Mouse (Mus musculus) embryonic facial prominence, embryonic 14.5 days (tissue): ENCODE results near the gene Fgfr1op2. TPM values are rescaled to one million over a fixed set of nuclear protein-coding genes. Genes with fewer than 3 reads are reported as not detected.
A peak's percentile ranks its signal among the peaks of the same experiment; 100 is the strongest.

Experiments used
- ATAC-seq: fragments of 200-750 bp; cut with Nextera tagmentation; 2 replicates; pipeline ENCODE4 v1.8.0; 2017; ENCODE audit warnings: low read depth, moderate number of reproducible peaks, moderate TSS enrichment
- DNase-seq: peaks from one replicate; pipeline ENCODE4 v3.0.0-alpha.2; 2015; ENCODE audit warnings: low spot score
- H3K27ac ChIP-seq: fragments of 300-500 bp; sonication (generic); replicated peaks from 2 replicates; pipeline ENCODE4 v1.5.1; 2014; ENCODE audit warnings: low read depth, mild to moderate bottlenecking, low read length, moderate library complexity
- H3K27me3 ChIP-seq: fragments of 300-500 bp; sonication (generic); replicated peaks from 2 replicates; pipeline ENCODE4 v1.6.1; 2014; ENCODE audit warnings: low read length; ENCODE audit not compliant: control insufficient read depth, insufficient read depth
- H3K36me3 ChIP-seq: fragments of 300-500 bp; sonication (generic); 2 replicates; pipeline ENCODE4 v1.6.1; 2014; ENCODE audit warnings: low read length, mixed read lengths; ENCODE audit not compliant: control insufficient read depth, insufficient read depth
- H3K4me1 ChIP-seq: fragments of 300-500 bp; sonication (generic); 2 replicates; pipeline ENCODE4 v1.6.1; 2014; ENCODE audit warnings: antibody characterized with exemption, low read length; ENCODE audit not compliant: control insufficient read depth, insufficient read depth
- H3K4me2 ChIP-seq: fragments of 300-500 bp; sonication (generic); 2 replicates; pipeline ENCODE4 v1.6.1; 2014; ENCODE audit warnings: low read depth, mild to moderate bottlenecking, low read length, moderate library complexity, mixed read lengths
- H3K4me3 ChIP-seq: fragments of 300-500 bp; sonication (generic); 2 replicates; pipeline ENCODE4 v1.5.1; 2014; ENCODE audit warnings: low read depth, mild to moderate bottlenecking, low read length
- H3K9ac ChIP-seq: fragments of 300-500 bp; sonication (generic); 2 replicates; pipeline ENCODE4 v1.6.1; 2014; ENCODE audit warnings: low read depth, mild to moderate bottlenecking, low read length, moderate library complexity, mixed read lengths
- H3K9me3 ChIP-seq: fragments of 300-500 bp; sonication (generic); 2 replicates; pipeline ENCODE4 v1.6.1; 2016; ENCODE audit warnings: low read length; ENCODE audit not compliant: control insufficient read depth
- WGBS: fragments of 180-500 bp; shearing (Covaris S2); extraction: QIAGEN DNeasy Blood & Tissue Kit; methylation state at CpG from one replicate; pipeline ENCODE4 v1.1.7; 2014; 5-methylcytosine and 5-hydroxymethylcytosine counted together
- polyA plus RNA-seq: library from polyadenylated mRNA; unstranded; fragments of >200 nt; fragmentation: Nextera tagmentation; extraction: Ambion mirVana; gene quantifications from 2 replicates; pipeline ENCODE4 v1.2.1, GENCODE M21; 2014

The Fgfr1op2 gene
- polyA plus RNA-seq, 1 experiment from 2014 or later, result 94.2 TPM

DNA sequence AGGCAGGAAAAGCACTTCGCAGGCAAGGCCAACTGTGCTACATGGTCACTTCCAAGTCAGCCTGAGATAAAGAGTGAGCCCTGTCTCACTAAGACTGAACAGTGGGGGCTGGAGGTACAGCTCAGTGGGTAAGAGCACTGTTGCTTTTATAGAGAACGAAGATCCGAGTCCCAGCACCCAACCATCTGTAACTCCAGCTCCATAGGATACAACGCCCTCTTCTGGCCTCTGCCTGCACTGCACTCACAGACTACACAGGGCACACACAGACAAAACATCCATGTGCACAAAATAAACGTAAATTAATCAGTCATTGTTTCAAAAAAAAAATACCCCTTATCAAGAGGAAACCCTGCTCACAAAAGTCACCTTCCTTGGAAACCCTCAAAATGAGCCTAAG, 36.9 kb downstream of the Fgfr1op2 start:
- Histone ChIP-seq H3K9ac (no peak overlapping the region), H3K4me3 (no peak overlapping the region), H3K9me3 (no peaks in the 10 kb centered on the region), H3K4me2 (no peak overlapping the region), H3K27me3 (no peaks in the 10 kb centered on the region), H3K4me1 (no peaks in the 10 kb centered on the region), H3K27ac (no peak overlapping the region), H3K36me3 (peaks cover 89% of the 10 kb centered on the region)
- ATAC-seq, result no peak
- 91% methylated on average over 5 of the region's 5 CpGs for WGBS
- DNase-seq, result no peak

DNA sequence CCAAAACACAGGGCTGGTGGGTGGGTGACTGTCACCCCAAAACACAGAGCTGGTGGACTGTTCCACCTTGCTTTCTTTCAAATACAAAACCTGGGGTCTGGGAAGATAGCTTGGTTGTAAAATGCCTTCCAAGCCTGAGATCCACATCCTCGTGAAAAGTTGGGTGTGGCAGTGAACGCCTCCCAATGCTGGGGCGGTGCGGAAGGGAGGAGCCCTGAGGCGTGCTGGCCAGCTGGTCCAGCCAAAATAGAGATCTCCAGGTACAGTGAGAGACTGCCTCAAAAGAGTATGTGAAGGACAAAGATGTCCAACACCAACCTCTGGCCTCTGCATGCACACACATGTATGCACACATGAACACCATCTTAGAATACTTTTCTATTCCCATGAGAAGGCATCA, 37.5 kb downstream of the Fgfr1op2 start:
- ATAC-seq (no peak), DNase-seq (no peak)
- Histone ChIP-seq H3K4me1 (no peaks in the 10 kb centered on the region), H3K27me3 (no peaks in the 10 kb centered on the region), H3K9me3 (no peaks in the 10 kb centered on the region), H3K9ac (no peak overlapping the region), H3K4me3 (no peak overlapping the region), H3K36me3 (peaks cover 87% of the 10 kb centered on the region), H3K27ac (no peak overlapping the region), H3K4me2 (no peak overlapping the region)
- WGBS, result 91% methylated on average over 5 of the region's 5 CpGs

DNA sequence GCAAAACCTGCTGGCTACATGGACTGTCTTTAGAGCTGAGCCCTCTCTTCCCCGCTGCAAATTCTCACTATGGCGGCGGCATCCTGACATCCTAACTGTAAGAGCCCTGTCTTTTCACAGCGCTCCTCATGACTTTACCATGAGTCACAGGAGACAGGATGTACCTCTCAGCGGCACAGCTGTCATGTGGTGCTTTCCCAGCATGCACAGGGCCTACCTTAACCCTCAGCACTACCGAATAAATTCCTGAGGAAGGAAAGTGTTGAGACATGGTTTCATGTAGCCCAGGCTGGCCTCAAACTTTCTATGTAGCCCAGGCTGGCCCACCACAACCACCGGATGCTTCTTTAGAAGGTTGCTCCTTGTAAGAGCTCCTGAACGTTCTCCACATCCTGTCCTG, 38.9 kb downstream of the Fgfr1op2 start:
- DNase-seq, result no peak
- Histone ChIP-seq H3K4me2 (no peak overlapping the region), H3K27ac (no peak overlapping the region), H3K4me1 (no peaks in the 10 kb centered on the region), H3K9me3 (no peaks in the 10 kb centered on the region), H3K9ac (no peak overlapping the region), H3K27me3 (no peaks in the 10 kb centered on the region), H3K4me3 (no peak overlapping the region), H3K36me3 (peaks cover 83% of the 10 kb centered on the region)
- 89% methylated on average over 8 of the region's 8 CpGs for WGBS
- ATAC-seq, result no peak

DNA sequence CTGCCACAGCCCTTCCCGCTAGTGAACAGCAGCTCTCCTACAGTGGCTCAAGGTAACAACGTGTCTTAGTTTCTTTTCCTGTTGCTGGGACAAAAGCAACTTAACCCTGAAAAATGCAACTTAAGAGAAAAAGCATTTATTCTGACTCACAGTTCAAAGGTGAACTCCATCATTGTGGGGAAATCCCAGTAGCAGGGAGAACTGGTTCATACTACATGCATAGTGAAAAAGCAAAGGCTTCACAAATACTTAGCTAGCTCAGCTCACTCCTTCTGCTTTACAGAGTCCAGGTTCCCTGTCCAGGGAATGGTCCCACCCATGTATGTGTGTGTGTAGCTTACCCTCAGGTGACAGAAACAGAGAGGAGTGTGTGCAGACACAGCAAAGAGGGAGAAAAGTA, 39.7 kb downstream of the Fgfr1op2 start:
- DNase-seq (no peak), ATAC-seq (no peak)
- Histone ChIP-seq H3K4me2 (no peak overlapping the region), H3K4me3 (no peak overlapping the region), H3K36me3 (peaks cover 82% of the 10 kb centered on the region), H3K9me3 (no peaks in the 10 kb centered on the region), H3K9ac (no peak overlapping the region), H3K4me1 (no peaks in the 10 kb centered on the region), H3K27ac (no peak overlapping the region), H3K27me3 (no peaks in the 10 kb centered on the region)
- 95% methylated on average over 2 of the region's 2 CpGs for WGBS

DNA sequence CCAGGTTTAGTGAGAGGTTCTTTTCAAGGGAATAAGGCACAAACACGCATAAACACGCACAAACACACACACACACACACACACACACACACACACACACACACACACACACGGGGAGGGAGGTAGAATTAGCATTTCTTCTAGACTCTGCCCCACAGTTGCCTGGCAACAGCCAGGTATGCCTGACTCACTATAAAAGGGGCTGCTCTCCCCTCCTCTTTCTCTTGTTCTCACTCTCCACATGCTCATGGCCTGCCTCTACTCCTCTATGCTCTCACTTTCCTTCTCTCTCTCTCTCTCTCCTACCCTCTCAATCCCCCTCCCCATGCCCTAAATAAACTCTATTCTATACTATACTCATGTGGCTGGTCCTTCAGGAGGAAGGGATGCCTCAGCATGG, 51.1 kb downstream of the Fgfr1op2 start:
- no peak overlapping the region for H3K4me3 ChIP-seq
- ATAC-seq (no peak), DNase-seq (no peak)
- no peaks in the 10 kb centered on the region for H3K27me3 ChIP-seq
- H3K4me2 ChIP-seq, result no peak overlapping the region
- H3K27ac ChIP-seq, result no peak overlapping the region
- no CpG with 5 or more reads among the region's 3 CpGs for WGBS
- peaks cover 8% of the 10 kb centered on the region for H3K36me3 ChIP-seq
- no peaks in the 10 kb centered on the region for H3K9me3 ChIP-seq
- no peak overlapping the region for H3K9ac ChIP-seq
- peaks cover 9% of the 10 kb centered on the region for H3K4me1 ChIP-seq

DNA sequence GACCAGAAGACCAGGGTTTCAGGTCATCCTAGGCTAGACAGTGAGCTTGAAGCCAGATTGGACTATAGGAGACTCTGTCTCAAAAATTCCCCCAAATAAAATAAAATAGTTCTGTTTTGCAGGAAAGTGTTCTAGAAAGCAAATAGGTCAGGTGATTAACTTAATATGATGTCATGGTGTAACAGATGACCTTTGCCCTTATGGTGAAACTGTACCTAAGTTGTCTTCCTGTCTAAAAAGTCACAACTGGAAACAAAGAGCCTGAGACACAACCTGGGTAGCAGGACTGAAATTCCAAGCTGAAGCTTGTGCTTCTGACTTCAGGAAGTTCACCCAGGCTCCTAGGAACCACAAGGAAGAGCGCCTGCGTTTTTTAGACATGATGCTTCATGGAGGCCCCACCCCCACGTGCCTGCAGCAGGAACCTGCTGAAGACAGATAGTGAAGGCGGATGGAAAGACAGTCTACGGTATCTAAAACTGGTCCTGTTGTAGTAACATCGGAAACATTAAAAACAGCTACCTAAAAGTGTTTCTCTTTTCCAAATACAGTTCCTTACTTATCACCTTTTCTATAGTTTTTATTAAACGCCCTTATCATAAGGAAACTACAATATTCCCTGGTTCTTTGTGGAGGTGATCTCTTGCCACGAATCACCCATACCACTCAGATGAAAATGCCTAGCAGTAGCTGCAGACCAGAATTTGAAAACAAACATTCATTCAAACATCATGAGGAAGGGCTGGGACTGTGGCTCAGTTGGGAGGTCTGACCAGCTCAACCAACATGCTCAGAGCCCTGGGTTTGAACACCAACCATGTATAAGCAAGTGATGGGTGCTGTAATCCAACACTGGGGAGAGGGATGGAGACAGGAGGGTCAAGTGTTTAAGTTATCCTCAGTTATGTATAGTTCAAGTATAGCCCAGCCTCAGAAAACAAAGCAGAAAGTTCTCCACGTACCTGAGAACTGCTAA, 53.1 kb downstream of the Fgfr1op2 start:
- Histone ChIP-seq H3K4me2 (no peak overlapping the region), H3K27me3 (no peaks in the 10 kb centered on the region), H3K9me3 (no peaks in the 10 kb centered on the region), H3K36me3 (no peaks in the 10 kb centered on the region), H3K4me1 (peaks cover 15% of the 10 kb centered on the region), H3K9ac (no peak overlapping the region), H3K27ac (no peak overlapping the region), H3K4me3 (no peak overlapping the region)
- no peak for DNase-seq
- ATAC-seq, result no peak
- 78% methylated on average over 9 of the region's 9 CpGs for WGBS

DNA sequence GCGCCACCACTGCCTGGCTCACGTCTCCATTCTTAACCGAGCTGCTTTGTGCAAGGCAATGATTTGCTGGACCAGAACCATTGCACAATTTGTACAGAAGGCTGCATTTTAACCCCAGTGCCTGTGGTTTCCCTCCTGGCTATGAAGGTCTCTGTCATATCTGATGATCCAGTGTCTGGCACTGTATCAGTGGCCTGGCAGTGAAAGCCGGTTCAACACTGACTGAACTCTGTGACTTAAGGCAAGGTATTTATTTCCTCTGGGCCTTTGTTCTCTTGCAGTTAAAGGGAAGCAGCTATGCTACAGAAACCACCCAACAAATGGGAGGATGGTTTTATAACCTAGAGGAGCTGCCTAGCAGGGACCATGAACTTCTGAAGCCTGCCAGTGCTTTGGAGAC, 54.0 kb downstream of the Fgfr1op2 start:
- Histone ChIP-seq H3K9me3 (no peaks in the 10 kb centered on the region), H3K4me1 (peaks cover 15% of the 10 kb centered on the region), H3K9ac (no peak overlapping the region), H3K4me3 (no peak overlapping the region), H3K27ac (no peak overlapping the region), H3K36me3 (no peaks in the 10 kb centered on the region), H3K27me3 (no peaks in the 10 kb centered on the region), H3K4me2 (no peak overlapping the region)
- no peak for ATAC-seq
- DNase-seq, result no peak
- 85% methylated on average over 4 of the region's 4 CpGs for WGBS

DNA sequence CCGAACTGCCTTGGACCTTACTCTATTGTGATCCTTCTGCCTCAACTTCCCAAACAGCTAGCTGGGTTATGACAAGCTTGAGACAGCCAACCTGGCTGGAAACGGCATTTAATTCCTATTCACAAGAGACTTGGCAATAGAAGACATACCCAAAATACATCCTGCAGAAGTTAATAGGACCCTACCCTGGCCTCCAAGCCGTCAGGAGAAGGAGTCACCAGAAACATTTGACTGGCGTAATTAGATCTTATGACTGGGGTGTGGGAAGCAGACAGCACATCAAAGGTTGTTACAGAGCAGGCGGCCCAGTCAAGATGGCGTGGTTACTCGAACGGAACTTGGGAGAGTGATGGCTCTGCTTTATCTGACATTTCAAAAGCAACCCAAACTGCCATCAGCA, 54.8 kb downstream of the Fgfr1op2 start:
- Histone ChIP-seq H3K27me3 (no peaks in the 10 kb centered on the region), H3K4me1 (peaks cover 15% of the 10 kb centered on the region), H3K4me3 (no peak overlapping the region), H3K27ac (no peak overlapping the region), H3K9me3 (no peaks in the 10 kb centered on the region), H3K4me2 (no peak overlapping the region), H3K36me3 (no peaks in the 10 kb centered on the region), H3K9ac (no peak overlapping the region)
- ATAC-seq (no peak), DNase-seq (no peak)
- WGBS, result 67% methylated on average over 8 of the region's 8 CpGs

DNA sequence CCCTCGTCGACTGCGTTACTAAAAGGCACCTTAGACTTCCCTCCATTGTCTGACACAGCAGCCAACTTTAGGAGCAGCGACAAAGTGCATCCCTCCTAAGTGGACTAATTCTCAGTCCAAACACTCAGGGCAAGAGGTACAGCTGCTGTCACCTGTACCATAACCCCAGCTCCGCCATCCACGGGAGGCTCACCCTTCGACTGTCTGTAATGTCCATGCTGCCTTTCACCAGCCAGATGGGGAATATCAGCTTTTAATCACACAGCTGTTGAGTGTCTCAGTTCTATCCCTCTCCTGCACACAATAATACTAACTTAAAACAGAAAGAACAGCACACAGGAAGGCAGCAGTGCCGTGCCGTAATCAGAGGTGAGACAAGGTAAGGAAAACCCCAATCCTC, 55.4 kb downstream of the Fgfr1op2 start:
- WGBS, result 68% methylated on average over 9 of the region's 9 CpGs
- Histone ChIP-seq H3K4me1 (peaks cover 15% of the 10 kb centered on the region), H3K36me3 (no peaks in the 10 kb centered on the region), H3K27me3 (no peaks in the 10 kb centered on the region), H3K27ac (no peak overlapping the region), H3K4me2 (peak overlapping the region; percentile 77), H3K9me3 (no peaks in the 10 kb centered on the region), H3K4me3 (no peak overlapping the region), H3K9ac (peak overlapping the region; percentile 19; the same call in 1 of the 2 replicates)
- ATAC-seq, result no peak
- no peak for DNase-seq
